Mouse (Mus musculus) right cerebral cortex, postnatal 10 days (tissue): ENCODE results near the gene H2afv.

Source experiments
- DNase-seq, 2 experiments: peaks; one replicate each; pipeline ENCODE4 v3.0.0; 2021; ENCODE audit warnings: low spot score in 2 of 2

The H2afv gene

DNA sequence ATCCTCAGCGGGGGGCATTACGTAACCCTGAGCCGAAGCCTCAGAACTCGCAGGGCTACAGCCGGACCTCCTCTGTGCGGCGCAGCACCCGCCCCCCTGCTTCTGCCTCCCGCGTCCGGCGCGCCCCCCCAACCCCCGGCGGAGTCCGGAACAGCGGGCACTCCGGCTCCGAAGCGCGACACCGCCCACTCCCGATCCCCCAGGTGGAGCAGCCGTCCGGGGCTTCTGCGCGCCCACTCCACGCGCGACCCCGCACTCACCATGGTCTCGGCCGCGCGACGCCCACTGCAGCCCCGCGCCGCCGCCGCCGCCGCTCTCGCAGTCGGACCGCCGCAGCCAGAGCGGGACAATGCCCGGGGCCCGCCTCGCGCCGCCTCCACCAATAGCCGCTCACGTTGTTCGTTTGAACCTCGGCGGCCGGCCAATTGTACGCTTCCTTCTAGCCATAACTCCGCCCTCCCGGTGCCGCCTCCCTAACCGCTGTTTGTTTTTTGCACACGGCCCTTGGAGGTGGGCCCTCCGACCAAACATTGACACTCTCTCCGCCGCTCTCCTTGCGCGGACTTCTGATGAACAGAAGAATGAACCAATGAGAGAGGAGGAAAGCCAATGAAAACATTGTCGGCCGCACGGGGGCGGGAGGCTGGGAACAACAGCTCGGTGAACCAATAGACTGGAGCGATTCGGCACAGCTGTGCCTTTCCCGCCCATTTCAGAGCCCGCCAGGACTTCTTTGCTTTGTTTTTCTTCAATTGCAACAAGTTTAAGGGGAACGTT, at the start of gene H2afv:
H2afv (minus strand) TSS at position 367 of the 777 bp plus-strand sequence.
- DNase-seq, result peak; percentile 100

DNA sequence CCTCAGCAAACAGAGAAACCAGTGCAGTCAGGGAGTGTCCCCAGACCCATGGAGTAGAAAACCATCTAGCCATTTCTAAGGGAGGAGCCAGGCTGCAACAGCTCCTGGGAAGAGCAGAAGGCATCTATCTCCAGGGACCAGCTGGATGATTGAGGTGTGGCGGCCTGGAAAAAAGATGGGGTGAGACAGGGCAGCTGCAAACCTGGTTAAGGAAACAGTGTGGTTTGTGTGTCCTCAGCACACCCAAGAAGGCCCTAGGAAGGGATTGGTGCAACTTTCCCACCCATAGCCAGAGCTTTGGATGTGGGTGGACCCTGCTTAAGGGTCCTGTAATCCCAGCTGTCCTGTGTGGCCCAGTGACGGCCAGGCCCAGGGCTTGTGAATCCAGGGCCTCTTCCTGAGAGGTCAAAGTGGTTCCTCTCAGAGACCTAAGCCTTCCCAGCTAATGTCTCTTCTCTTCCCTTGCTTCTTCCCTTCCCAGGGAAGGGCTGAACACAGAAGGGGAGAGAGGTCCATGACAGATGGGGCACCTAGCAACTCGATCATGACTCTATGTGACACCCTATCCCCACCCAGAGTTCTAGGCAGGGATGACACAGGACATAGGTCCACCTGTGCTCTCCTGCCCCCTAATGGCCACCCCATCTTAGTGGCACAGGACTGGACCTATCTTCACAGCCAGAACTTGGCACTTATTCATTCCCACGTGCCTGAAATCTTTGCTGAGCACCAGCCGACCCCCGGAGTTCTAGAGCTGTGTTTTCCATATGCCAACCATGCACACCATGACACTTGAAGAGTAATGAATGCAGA, 45.7 kb upstream of the H2afv start:
- DNase-seq, result no peak

DNA sequence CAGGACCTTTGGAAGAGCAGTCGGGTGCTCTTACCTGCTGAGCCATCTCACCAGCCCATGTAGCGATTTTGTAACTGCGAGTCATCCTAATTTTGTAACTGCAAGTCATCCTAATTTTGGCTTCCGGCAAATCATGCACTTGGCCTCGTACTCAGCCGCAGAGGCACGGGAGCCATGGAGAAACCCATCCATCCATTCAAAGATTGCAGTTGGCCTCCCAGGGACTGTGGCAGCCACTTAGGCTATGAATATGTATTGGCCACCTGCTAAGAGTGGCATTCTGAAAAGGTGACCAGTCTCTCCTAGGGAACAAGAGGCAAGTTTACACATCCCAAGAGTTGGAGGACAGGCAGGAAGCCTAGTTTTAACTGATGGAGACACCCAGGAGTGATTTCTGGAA, 45.0 kb upstream of the H2afv start:
- DNase-seq, result no peak

DNA sequence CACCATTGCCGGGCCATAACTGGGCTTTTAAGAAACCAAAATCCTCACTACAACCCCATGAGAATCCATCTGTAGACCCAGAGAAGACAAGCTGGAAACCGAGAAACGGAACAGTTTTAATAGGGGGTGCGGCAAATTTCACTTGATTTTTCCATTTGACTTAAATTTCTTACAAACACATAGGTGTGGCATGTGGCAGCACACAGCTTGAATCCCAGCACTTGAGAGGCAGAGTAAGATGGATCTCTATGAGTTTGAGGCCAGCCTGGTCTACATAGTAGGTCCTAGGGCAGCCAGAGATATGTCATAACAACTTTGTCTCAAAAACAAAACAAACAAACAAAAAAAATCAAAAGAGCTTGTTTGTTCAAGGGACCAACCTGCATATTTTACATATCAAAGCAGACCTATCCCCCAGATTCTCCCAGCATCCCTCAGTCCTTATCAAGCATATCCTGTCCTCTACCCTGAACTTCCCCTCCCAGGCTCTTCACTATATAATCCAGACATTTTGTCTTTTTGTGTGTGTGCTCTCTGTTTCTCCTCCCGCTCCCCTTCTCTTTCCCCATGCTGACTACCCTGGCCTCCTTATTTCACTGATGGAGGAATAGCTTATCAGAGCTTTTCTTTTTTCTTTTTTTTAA, 43.9 kb upstream of the H2afv start:
- no peak for DNase-seq

DNA sequence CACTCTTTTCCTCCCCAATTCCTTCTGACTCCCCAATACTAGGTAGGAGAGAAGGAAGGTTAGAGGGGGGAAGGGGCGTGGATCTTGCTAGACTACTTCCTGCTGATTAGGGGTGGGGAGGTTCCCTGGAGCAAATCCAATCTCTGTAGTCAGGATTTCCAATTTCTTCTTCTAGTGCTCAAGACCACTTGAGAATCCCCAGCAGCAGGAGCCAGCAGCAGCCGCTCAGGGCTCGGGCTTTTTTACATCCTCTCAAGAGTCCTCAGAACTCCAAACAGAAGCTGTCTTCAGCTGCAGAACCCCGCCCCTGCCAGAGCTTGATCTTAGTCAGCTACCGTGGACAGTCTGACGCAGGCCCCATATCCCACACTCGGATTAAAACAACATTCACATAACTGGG, 43.3 kb upstream of the H2afv start:
- no peak for DNase-seq

DNA sequence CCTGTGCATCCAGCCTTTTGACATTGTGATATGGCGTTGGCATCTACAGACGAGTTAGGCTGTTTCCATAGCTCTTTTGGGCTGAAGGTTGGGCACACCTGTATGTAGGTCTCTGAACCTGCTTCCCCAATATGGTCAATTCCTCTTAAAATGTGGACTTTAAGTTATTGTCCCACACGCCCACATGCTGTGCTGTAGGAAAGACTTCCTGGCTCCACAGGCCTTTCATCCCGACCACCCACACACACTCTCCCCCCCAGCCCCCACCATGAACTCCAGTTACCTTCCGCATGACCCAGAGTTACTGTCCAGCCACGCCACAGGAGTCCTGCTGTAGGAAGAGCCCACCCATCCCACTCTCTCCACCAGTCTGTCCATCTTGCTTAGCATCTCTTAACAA, 42.7 kb upstream of the H2afv start:
- DNase-seq, result no peak

DNA sequence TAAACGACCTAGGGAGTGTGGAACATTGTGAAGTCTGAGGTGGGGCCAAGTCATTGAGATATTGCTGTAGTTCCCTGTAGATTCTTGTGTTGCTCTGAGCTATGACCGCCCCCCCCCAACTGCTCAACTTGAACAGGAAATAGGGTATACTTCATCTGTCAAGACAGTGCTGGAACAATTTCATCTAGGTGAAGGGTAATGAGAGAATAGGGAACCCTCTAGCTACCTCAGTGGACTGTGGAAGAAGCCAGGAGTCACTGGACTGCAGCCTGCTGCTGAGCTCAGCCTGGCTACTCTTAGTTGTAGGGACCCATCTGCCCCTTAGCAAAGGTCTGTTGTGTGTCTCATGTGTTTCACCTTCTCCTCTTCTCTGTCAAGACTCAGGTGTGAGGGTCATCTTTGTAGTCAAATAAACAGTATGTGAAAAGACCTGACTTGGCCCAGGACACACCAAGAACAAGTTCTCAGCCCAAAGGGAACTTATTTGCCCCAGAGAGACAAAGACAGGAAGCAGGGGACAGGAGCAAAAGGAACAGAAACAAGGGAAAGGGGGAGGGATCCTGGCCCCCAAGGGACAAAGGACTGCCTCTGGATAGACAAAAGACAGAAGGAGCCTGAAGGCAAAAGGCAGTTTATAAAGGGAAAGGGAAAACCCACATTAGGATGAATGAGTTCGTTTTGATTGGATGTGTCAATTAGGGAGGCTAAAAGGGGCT, 40.2 kb upstream of the H2afv start:
- DNase-seq, result no peak

DNA sequence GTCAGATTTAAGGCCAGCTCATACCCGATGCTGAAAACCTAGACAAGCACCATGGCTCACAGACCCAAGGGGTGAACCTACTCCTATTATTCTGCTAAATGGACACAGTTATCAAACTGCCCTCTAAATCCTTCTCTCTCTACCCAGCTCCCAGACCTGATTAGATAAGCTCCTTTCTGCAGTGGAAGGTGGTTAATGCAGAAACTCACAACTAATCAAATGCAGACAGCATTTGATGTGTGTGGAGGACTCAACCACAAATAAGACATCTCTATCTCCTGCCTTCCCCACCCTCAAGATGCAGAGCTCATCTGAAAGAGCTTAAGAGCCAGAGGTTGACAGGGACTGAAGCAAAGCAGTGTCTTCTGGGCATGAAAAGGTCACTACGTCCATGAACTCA, 38.9 kb upstream of the H2afv start:
- no peak for DNase-seq

DNA sequence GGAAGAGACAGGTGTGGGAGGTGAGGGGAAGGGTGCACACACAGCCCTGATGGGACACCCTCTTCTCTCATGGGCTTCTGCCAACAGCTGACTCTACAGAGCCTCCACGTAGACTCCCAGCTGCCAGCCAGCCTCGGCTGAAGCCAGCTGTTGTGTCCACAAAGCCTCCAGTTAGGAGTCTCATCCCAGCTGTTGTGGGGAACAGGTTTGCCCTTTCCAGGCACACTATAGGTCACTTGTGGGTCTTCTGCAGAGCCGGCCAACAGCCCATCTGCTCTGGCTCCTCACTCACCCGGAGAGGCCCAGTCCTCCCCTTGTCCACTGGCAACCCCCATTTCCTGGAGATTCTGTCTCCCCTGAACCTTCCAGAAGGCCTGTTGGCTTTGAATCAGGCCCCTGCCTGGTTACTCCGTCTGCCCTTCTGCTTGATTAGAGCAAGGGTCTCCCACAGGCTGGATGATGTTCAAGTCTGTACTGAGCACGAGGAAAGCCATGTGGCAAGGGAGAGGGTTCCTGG, 37.5 kb upstream of the H2afv start:
- peak in 1 of 2 experiments; percentile 39 for DNase-seq

DNA sequence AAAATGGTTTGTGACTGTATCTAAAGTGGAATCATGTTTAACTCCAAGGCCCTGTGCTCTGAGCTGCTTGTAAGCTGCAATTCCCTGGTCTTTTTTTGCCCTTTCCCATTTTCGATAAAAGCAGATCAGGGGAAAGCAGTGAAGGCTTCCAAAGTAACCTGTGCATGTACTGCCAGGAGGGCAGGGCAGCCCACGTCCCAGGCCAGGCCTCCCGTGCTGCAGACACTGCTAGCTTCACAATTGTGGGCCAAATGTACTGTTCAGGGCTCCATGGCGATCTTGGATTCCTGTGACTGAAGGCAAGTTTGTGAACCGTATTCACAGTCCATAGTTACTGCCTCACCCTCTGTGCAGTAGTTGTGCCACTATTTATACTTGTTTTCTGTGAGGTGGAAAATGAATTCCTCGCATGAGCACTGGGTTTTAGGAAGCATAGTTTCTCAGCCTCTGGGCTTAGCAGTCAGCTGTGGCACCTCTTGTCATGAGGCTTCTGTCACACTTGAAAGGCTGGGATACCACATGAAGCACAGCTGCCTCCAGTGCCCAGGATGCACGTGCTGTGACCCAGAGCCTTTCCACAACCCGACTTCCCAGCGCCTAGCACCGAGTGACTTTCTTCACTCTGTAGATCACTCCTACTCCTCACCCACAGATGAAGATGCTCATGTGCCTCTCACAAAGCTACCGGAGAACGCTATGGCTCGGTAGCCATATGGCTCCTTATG, 36.6 kb upstream of the H2afv start:
- DNase-seq, result no peak

DNA sequence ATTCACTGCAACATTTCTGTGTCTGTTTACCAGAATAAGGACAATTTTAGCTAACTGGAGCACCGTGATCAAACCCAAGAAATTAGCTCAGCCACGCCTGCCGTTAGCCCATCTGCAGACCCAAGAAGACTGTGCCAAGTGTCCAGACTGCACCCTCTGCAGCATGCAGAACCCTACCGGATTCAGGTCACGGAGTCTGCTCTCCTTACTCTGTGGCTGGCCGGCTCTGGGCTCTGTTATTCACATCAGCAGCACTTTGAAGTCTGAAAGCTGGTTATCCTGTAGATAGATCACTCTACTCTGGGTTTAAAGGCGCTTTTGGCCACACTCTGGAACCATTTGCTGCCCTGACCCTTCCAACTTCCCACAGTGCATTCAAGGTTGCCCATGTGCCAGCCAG, 35.9 kb upstream of the H2afv start:
- no peak for DNase-seq

DNA sequence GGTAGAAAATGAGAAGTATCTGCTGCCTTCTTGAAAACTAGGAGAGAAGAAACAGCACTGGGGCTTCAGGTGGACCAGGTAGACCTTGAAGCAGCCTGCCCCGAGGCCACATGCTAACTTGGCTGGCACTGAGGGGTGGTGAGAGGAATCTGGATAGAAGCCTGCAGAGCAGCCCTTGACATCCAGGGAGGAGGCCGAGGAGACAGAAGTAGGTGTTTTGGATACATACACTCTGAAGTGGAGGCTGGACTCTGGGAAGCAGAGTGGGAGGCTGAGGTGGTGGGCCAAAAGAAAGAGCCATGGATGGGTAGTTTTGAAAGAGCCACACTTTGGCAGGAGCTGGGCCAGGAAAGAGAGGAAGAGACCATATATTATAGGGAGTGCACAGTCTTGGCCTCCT, 35.0 kb upstream of the H2afv start:
- DNase-seq, result no peak

DNA sequence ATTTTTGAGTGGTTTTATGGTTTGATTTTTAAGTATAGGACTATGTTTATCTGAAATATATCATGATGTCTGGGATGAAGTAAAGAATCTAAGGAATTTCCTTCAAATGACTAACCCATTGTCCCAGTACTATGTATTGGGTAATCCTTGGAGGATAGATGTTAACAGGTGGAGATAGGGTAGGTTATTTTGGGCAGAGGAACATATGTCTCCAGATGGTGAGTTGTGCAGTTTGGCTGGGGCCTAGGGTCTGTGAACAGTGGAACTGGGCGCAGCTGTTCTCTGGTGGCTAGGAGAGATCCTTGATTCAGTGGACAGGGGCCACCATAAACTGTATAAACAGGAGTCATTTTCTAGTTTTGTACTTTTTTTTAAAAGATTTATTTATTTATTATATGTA, 33.1 kb upstream of the H2afv start:
- no peak for DNase-seq

DNA sequence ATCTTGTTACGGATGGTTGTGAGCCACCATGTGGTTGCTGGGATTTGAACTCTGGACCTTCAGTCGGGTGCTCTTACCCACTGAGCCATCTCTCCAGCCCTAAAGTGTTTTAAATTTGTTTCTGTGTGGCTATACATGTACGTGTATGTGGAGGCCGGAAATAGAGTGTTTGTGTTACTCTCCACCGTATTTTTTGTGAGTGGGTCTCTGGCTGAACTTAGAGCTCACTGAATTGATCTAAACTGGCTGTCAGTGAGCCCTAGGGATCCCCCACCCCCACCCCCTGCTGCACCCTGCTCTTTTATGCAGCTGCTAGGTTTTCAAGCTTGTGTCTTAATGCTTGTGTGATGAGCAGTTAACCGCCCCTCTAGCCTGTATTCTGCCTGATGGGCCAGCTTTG, 32.6 kb upstream of the H2afv start:
- DNase-seq, result no peak

DNA sequence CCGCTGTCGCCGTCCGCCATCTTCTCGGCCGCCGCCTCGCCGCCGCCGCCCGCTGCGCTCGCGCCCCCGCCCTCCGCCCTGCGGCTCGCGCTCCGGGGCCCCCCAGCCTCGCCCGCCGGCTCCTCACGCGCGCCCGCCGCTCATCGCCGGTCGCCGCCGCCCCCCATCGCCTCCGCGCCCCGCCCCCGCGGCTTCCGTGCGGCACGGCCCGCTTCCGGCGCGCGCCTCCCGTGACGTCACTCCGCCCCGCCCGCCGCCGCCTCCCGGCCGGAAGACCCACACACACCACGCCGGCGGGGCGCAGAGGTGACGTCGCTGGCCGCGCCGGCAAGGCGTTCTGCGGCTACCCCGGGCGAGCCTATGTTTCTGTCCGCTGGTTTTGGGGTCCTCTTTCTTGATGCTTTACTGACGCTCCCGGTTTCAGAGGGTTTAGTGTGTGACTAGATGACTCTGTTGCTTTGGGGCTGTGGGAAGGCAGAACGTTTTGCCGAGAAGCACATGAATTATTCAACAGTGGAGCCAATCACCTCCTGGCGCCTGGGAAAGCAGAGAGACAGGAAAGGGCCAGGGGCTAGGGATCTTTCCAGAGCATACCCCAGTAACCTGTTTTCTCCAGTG, 31.7 kb upstream of the H2afv start, which contains the start of gene Purb:
Purb (minus strand) TSS at position 51 of the 618 bp plus-strand sequence.
- DNase-seq, result peak; percentile 94

DNA sequence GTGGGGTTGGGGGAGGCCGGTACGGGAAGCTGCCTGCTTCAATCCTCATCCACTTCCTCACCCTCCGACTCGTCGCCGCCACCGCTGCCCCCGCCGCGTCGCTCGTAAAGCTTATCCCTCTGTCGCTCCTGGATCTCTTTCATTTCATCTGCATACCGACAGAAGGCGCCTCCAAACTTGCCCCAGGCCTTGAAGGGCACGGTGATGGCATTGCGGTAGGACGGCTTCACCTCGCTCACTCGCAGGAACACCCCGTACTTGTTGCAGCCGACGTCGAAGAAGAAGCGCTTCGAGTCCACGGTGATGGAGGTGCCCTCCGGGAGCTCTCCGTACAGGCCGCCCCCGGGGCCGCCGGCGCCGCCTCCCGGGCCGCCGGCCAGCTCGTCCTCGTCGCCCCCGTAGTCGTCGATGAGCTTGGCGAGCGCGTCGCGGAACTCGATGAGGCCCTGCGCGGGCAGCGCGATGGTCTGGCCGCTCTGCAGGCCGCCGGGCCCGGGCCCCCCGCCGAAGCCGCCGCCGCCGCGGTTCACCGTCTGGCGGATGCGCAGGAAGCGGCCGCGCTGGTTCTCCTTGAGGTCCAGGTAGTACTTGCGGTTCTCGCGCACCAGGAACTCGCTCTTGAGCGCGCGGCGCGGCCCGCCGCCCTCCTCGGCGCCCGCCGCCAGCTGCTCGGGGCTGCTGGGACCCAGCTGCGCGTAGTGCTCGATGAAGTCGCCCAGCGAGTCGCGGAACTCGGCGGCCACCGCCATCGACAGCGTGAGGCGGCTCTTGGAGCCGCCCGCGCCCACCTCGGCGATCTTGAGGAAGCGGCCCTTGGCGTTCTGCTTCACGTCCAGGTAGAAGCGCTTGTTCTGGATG, 30.9 kb upstream of the H2afv start:
- DNase-seq, result peak; percentile 62

DNA sequence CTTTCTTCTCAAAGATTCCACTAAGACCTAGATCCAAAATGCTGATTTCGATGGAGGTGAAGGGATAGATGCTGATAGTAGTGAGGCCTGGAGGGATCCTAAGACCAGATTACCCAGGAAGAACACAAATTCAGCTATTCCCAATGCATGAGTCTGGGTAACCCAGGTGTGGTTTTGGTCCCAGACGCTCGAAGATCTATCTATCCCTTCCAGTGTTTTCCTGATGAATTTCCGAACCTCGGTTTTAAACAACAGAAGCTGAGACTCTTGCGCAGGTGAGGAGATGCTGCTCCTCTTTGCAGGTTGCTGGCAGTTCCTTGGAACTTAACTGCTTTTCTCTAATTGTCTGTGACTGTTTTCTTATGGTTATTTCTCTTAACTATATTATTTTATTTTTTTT, 30.1 kb upstream of the H2afv start:
- no peak for DNase-seq

DNA sequence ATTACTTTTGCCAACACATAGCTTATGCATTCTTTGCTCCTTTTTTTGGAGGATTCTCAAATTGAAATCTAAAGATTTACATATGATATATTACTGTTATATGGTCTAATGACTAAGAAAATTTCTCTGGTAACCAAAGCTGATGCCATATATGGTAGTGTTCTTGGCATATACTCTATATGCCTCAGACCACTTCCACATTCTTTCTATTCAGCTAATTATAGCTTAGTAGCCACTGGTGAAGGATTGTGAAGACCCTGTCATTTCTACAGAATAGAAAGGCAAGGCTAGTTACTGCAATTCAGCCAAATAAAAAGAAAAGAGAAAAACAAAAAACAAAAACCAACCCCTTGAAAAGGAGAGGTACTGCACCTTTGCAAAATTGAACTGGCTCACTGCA, 27.8 kb upstream of the H2afv start:
- no peak for DNase-seq

DNA sequence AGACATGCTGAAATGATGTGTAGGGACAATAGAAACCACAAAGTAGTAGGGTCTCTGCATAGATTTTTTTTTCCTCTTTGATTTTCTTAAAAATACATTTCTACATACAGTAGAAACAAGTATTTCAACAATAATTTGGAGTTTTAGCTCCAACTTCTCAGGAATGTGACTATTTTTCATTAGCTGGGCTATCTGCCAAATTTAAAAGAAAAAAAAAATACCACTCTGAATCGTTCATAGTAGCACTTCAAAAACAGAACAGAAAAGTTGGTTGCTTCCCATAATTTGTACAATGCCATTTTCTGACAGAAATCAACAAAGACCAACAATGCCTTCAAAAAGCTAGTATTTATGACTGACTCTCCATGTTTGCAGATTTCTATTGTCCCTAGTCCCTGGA, 27.2 kb upstream of the H2afv start:
- no peak for DNase-seq

DNA sequence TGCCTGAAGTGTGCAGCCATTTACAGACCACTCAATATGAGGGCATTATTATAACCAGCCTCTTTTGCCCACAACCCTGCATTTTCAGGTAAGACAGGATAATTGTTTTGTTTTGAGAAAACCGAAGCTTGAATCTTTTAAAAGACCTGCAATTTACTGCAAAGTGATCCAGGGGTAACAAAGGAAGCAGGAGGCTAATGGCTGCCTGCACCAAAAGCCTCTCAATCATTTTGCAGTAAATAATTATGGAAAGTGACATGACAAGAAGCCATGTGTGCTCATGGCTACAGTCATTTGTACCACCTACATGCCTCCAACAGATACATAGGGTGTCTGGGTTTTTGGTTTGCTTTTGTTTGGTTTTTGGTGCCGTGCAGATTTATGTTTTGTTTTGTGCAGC, 26.8 kb upstream of the H2afv start:
- DNase-seq, result no peak
